Mouse (Mus musculus): ENCODE data around the gene Parvb.

GRCm38 (mm10) chr15:84231721-84232561 is at the start of gene Parvb:
- TF ChIP-seq CTCF (IDR thresholded peaks at IDR 0.05; ENCODE audit: control insufficient read depth, insufficient read depth, insufficient read length), result peak; percentile 2
- TF ChIP-seq MYOG (IDR thresholded peaks at IDR 0.05; ENCODE audit: control insufficient read depth, extremely low read depth, insufficient read length), result no peak
- no peak for TF ChIP-seq CEBPB (IDR thresholded peaks at IDR 0.05; ENCODE audit: low read depth)
- no peak for TF ChIP-seq MYOD1 (IDR thresholded peaks at IDR 0.05; ENCODE audit: control insufficient read depth, insufficient read length, low read depth)
- TF ChIP-seq USF1 (IDR thresholded peaks at IDR 0.05; ENCODE audit: low read depth), result no peak

All from C2C12 (cell line).